Mouse (Mus musculus) ZHBTc4 (cell line): ENCODE measurements around the gene Gm2174.

ENCODE experiments used
- DNase-seq: peaks from one replicate; pipeline ENCODE4 v3.0.0-alpha.2; 2011; ENCODE audit warnings: low read depth, low spot score

Gene Gm2174

DNA sequence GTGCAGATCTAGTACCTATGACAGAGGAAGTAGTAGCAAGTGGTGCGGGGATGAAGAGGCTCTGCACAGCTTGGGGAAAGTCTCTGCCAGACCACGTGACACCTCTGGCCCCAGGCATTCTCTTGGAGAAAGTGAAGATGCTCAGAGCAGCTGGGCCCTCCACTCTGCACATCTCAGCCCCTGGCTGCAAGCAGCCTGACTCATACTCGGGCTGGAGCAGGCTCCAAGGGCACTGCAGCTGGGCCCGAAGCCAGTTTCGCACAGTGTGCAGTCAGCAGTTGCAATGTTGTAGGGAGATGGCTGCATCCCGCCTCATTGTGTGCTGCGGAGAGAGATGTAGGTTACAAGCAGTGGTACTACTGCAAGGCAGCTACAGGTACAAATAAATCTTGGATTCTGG lies 49.5 kb downstream of the Gm2174 start:
- no peak for DNase-seq
